Mouse (Mus musculus): ENCODE measurements around the gene Chga. TPM values are rescaled to one million over a fixed set of nuclear protein-coding genes. Genes with fewer than 3 reads are reported as not detected.

Chga gene
- polyA plus RNA-seq, 1 experiment from 2014 or later: 27.1 TPM

DNA sequence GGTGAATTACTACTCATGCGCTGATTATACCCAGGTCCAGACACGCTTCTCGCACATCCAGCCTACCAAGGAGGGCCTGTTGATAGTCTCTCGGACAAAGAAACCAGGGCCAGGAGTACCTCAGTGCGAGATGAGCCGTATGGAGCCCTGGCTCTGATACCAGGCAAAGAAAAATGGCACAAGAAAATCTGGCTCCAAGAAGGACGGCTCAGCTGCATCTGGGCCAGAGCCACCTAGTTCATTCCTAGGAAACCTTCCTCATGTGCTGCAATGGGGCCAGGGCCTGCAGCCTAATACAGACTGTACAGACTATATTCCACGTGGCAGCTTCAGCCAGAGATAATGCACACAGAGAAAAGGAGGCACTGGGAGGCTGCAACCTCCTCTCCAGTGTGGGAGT lies 56.2 kb downstream of the Chga start:
- H3K9ac ChIP-seq (ENCODE audit: low read depth, low read length): no peak overlapping the region
- DNase-seq (ENCODE audit: low spot score) (no peak), ATAC-seq (ENCODE audit: low FRiP score) (no peak)
- no peak overlapping the region for H3K4me3 ChIP-seq (ENCODE audit: low read depth, low read length)
- WGBS: 96% methylated on average over 8 of the region's 8 CpGs
- no peaks in the 10 kb centered on the region for H3K36me3 ChIP-seq (ENCODE audit: control insufficient read depth, insufficient read depth, low read length)
- H3K27ac ChIP-seq (ENCODE audit: low read depth, low read length): no peak overlapping the region
- H3K9me3 ChIP-seq (ENCODE audit: control insufficient read depth, low read length): no peaks in the 10 kb centered on the region
- H3K4me2 ChIP-seq (replicated peaks; ENCODE audit: low read depth, low read length): no peak overlapping the region
- H3K27me3 ChIP-seq (ENCODE audit: control insufficient read depth, insufficient read depth, low read length): no peaks in the 10 kb centered on the region
- no peaks in the 10 kb centered on the region for H3K4me1 ChIP-seq (replicated peaks; ENCODE audit: control insufficient read depth, insufficient read depth, low read length)

DNA sequence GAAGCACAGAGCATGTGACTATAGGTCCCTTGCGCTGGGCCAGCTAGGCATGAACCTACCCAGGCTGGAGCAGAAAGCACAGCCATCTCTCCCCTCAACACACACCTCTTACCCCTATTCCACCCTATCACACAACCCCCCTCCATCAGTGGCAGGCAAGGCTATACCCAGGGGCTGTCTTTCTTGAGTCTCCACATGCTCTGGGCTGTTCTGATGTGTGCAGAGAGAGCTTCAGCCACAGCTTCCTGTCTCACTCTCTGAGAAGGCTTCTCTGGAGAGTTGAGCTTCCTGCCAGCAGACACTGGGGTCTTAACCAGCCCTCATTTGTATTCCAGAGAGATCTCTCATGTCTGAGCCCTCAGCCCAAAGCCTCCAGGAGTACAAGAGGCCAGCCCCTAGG lies 57.7 kb downstream of the Chga start:
- Histone ChIP-seq H3K9me3 (ENCODE audit: control insufficient read depth, low read length) (no peaks in the 10 kb centered on the region), H3K4me3 (ENCODE audit: low read depth, low read length) (no peak overlapping the region), H3K27ac (ENCODE audit: low read depth, low read length) (no peak overlapping the region), H3K4me2 (replicated peaks; ENCODE audit: low read depth, low read length) (no peak overlapping the region), H3K27me3 (ENCODE audit: control insufficient read depth, insufficient read depth, low read length) (no peaks in the 10 kb centered on the region), H3K4me1 (replicated peaks; ENCODE audit: control insufficient read depth, insufficient read depth, low read length) (no peaks in the 10 kb centered on the region), H3K36me3 (ENCODE audit: control insufficient read depth, insufficient read depth, low read length) (no peaks in the 10 kb centered on the region), H3K9ac (ENCODE audit: low read depth, low read length) (no peak overlapping the region)
- ATAC-seq (ENCODE audit: low FRiP score): no peak
- no peak for DNase-seq (ENCODE audit: low spot score)
- 100% methylated on average over 1 of the region's 1 CpGs for WGBS

DNA sequence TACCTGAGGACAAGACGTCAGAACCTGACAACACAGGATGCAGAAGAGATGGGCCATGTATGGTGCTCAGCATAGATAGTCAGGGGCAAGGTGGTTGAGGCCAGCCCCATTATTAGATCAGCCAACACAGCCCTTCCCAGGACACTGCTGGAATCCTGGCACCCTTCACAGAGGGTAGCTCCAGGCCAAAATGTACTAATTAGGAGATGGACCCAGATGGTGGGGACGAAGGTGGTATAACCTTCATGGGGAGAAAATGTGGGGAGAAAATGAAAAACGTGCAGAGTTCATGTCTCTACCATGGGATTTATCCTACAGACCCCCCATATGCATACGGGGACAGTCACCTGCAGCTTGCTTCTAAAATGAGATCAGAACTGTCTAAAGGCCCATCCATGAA lies 58.6 kb downstream of the Chga start:
- ATAC-seq (ENCODE audit: low FRiP score) (no peak), DNase-seq (ENCODE audit: low spot score) (no peak)
- H3K27me3 ChIP-seq (ENCODE audit: control insufficient read depth, insufficient read depth, low read length): no peaks in the 10 kb centered on the region
- H3K4me1 ChIP-seq (replicated peaks; ENCODE audit: control insufficient read depth, insufficient read depth, low read length): no peaks in the 10 kb centered on the region
- H3K36me3 ChIP-seq (ENCODE audit: control insufficient read depth, insufficient read depth, low read length): no peaks in the 10 kb centered on the region
- no peaks in the 10 kb centered on the region for H3K9me3 ChIP-seq (ENCODE audit: control insufficient read depth, low read length)
- no peak overlapping the region for H3K27ac ChIP-seq (ENCODE audit: low read depth, low read length)
- H3K4me2 ChIP-seq (replicated peaks; ENCODE audit: low read depth, low read length): no peak overlapping the region
- H3K9ac ChIP-seq (ENCODE audit: low read depth, low read length): no peak overlapping the region
- 92% methylated on average over 4 of the region's 4 CpGs for WGBS
- no peak overlapping the region for H3K4me3 ChIP-seq (ENCODE audit: low read depth, low read length)

Other genes with a start within 250 kb of the Chga start
- 65.4 and 69.6 TPM in 2 replicates for gene Lgmn, start 115.2 kb upstream of the Chga start, polyA plus RNA-seq (2014; fragmentation: Nextera tagmentation; extraction: Ambion mirVana)
- gene Golga5, start 85.8 kb upstream of the Chga start, polyA plus RNA-seq (2014; fragmentation: Nextera tagmentation; extraction: Ambion mirVana): 31.5 and 36.8 TPM in 2 replicates
- 14.1 and 16.8 TPM in 2 replicates for gene Itpk1, start 150.0 kb downstream of the Chga start, polyA plus RNA-seq (2014; fragmentation: Nextera tagmentation; extraction: Ambion mirVana)
- gene Moap1, start 188.7 kb downstream of the Chga start, polyA plus RNA-seq (2014; fragmentation: Nextera tagmentation; extraction: Ambion mirVana): 35.7 and 42.9 TPM in 2 replicates
- gene Tmem251, start 188.8 kb downstream of the Chga start, polyA plus RNA-seq (2014; fragmentation: Nextera tagmentation; extraction: Ambion mirVana): 10.8 and 11.3 TPM in 2 replicates
- not detected in 2 replicates for gene Gm28051, start 202.8 kb downstream of the Chga start, polyA plus RNA-seq (2014; fragmentation: Nextera tagmentation; extraction: Ambion mirVana)
- 47.2 and 56.2 TPM in 2 replicates for gene Gon7, start 202.8 kb downstream of the Chga start, polyA plus RNA-seq (2014; fragmentation: Nextera tagmentation; extraction: Ambion mirVana)
- 58.8 and 69.1 TPM in 2 replicates for gene Ubr7, start 203.0 kb downstream of the Chga start, polyA plus RNA-seq (2014; fragmentation: Nextera tagmentation; extraction: Ambion mirVana)
- 34.1 and 36.2 TPM in 2 replicates for gene Gm20604, start 203.7 kb downstream of the Chga start, polyA plus RNA-seq (2014; fragmentation: Nextera tagmentation; extraction: Ambion mirVana)